Mouse (Mus musculus) heart, postnatal 0 days (tissue): ENCODE measurements around the gene Atp1b4.

Experiments used
- CTCF ChIP-seq: IDR thresholded peaks from 2 replicates; pipeline ENCODE4 v1.5.1; 2016; ENCODE audit warnings: antibody characterized with exemption, control low read depth, low read depth
- EP300 ChIP-seq: IDR thresholded peaks from 2 replicates; pipeline ENCODE4 v1.6.1; 2016; ENCODE audit warnings: antibody characterized with exemption, low read depth

DNA sequence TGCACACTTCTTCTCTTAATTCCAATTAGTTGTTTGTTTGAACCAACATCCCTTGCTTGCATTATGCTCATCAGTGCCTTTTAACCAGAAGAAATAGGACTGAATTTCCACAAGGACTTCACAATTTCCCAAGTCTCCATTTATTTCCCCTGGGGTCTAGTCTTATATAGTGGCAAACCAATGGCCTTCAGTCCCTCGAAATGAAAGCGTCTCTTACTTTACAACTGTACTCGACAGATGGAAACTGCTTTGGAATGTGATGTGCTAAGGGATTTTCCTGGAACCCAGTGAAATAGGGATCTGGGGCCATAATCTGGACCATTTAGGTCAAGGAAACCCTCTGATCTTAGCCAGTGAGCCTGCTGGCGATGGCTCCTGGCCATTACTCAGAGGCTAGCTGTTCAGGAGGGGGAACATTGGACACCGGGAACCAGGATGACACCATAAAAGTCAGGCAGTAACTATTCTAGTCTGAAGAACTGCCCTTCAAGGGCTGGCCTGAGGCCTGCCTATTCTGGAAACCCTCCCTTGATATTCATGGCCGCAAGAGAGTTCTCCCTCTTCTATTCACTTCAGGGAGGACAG, 2.3 kb upstream of the Atp1b4 start:
- no peak for TF ChIP-seq CTCF
- no peak for TF ChIP-seq EP300
